Mouse (Mus musculus) megakaryocyte-erythroid progenitor cell, adult 5-6 weeks (primary cell): ENCODE measurements around the gene Fbxw10. TPM values are rescaled to one million over a fixed set of nuclear protein-coding genes. Genes with fewer than 3 reads are reported as not detected.
A peak's percentile ranks its signal among the peaks of the same experiment; 100 is the strongest.

Source experiments
- ATAC-seq: replicated peaks from 2 replicates; pipeline ENCODE4 v1.8.0; 2016; ENCODE audit warnings: mild to moderate bottlenecking, inconsistent platforms; ENCODE audit not compliant: severe bottlenecking, poor library complexity, low FRiP score, low TSS enrichment
- total RNA-seq, 2 experiments: library from RNA; stranded (forward) in 1 of 2; stranded (reverse) in 1 of 2; fragments of 200-1000, 215-1000 nt in 1 of 2; fragments of >200 nt in 1 of 2; fragmentation: Nextera tagmentation in 1 of 2; gene quantifications; 2 replicates each; pipeline ENCODE4 v1.2.3; 2014 to 2017

Gene Fbxw10
- 2.4 TPM in 1 of 2 replicates, not detected in the other for total RNA-seq (2014; fragmentation: Nextera tagmentation)
- 0.91 and 2.3 TPM in 2 replicates for total RNA-seq (2017)

DNA sequence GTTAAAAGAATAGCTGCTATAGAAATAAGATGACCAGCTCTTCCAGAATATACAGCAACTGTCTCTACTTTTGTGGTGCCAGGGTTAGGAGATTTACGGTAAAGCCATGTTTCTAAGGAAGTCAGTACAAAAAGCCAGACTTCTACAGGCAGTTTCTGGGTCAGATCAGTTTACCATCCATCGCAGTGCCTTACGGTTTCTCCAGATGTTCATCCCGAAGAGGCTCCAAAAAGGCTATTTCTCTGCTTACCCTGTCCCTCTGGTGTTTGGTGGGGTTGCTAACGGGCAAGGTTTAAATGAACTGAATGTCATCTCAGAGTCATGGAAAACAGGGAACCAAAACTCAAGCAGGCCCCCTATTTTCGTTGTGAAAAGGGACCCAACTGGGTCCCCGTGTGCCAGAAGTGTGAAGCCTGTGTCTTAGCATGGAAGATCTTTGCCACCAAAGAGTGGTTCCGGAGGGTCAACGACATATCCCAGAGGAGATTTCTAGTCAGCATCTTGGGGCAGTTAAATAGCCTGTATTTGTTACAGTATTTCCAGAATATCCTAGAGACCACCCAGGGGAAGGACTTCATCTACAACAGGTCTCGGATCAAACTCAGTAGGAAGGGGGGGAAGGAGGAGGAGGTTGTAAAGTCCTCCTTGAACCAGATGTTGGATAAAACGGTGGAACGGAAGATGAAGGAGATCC is at the start of gene Fbxw10:
Gene Fbxw10 (plus strand): TSS at position 109 of the 694 bp plus-strand sequence.
- ATAC-seq: peak; percentile 65

DNA sequence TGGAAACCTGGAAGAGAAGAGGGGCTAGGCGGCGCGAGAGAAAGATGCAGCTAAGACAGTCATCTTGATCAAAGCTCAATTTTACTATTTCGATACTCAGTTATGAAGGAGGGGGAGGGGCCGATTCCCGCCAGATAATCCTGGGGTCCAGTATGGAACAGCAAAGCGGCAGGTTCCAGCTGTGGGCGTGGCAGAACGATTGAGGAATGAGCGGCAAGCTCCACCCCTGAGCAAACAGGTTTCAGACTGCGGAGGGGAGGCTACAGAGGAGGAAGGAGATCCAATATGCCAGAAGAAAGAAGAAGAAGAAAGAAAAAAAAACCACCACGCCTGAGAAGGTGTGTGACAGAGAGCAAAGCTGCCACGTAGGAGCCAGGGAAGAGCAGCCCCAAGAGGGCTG is 42.8 kb upstream of the Fbxw10 start:
- no peak for ATAC-seq

DNA sequence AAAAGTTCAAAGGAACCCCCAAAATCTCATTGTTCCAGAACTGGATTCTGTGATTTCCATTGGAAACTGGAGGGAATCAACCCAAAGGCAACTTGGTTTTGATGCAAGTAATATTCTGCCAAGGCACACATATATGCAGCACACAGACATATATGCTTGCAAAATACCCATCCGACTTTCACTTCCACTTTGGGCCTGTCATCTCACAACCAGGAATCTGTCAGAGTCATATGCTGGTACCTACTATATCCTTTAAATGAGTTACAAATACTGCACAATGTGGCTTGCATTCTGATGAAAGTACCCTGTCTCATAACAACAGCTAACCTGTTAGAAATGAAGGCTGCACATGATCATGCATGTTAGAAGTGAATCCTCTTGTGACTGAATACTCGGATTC is 38.9 kb upstream of the Fbxw10 start:
- no peak for ATAC-seq

DNA sequence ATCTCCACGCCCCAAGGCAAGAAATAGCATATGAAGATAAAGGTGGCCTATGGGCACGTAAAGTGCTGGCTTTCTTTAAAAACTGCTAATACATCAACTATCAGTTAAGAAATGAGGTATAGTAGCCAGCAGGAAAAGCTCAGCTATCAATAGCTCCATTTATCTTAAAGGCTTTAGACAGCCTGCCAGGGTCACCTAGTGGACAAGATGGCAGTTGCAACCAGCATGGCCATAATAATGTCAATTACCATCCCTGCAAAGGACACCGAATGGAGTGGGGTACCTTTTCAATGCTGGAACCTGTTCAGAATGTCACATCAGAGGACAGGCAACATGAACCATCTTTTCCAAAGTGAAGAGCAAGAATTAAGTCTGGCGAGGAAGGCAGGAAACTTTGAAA is 37.7 kb upstream of the Fbxw10 start:
- peak; percentile 86 for ATAC-seq

DNA sequence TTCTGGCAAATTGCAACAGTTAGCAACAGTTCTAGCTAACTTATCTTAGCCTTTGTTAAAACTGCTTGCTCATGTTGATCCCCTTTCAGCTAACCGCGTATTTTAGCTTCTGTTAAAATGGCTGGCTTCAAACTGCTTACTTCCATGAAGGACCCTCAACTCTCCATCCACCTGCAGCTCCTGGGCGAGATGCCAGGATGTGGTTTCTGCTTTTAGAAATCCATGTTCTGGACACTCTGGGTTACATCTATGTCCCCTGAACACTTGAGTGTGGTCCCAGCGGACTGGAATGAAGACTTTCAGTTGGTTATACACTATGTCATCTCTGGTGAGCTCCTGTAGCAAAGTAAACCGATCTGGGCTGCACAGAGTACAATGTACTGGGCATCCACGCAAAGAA is 34.6 kb upstream of the Fbxw10 start:
- no peak for ATAC-seq

DNA sequence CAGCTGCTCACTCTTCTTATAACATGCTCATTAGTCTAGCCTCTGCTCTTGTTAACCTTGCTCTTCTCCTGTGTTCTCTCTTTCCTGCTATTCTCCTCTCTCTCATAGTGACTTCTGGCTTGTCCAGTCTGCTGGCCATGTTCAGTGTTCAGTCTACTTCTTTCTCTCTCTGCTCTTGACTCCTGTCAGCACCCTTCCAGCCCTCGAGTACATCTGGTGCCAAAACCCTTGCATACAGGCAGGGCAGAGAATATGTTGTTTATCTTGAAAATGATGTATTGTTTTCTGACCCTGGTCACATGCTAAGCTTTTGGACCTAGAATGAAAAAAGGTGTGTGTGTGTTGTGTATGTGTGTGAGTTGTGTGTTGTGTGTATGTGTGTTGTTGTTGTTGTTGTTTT is 33.4 kb upstream of the Fbxw10 start:
- no peak for ATAC-seq

DNA sequence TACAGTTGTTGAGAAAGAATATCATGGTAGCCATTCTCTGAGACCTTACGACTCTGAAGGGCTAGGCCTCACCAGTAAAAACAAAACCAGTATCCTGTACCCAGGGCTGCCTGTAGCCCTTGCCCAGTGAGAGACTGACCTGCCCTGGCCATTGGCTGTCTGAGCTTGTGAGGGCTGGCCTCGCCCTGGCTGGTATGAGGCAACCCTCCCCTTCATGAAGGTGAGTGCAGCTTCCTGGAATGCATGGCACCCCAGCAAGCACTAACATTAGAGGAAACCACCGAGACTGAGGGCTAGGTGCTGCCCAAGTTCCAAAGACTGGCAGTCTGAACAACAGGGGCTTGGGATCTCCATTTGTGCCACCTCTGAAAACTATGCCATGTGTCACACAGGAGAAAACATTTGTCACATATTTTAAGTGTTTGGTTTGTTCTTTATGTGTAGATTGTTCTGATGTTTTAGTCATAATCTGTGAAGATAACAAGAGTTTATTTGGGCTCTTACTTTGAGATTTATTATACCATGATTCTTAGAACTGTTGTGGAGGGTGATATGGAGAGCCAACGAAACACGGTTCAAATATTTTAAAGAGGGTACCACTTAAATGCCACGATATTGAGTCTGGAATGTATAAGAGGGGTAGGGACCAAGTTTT is 32.8 kb upstream of the Fbxw10 start:
- ATAC-seq: no peak

DNA sequence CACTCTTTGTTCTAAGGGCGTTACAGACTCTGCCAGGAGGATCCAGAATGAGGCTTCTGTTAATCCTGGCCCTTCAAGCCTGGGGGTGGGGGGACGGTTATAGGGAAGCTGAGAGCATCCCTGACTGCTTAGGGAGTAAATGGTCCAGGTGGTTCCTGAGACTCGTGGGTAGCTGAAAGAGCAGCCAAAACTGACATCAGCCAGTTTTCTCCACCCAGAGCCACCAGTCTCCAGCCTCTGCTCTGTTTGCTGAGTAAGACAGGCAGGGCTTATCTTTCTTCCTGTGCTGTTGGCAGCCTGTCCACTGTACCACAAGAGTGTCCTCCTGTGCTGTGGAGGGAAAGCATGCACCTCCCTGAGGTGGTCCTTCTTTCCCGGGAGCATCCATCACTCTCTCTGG is 32.2 kb upstream of the Fbxw10 start:
- peak; percentile 82 for ATAC-seq

DNA sequence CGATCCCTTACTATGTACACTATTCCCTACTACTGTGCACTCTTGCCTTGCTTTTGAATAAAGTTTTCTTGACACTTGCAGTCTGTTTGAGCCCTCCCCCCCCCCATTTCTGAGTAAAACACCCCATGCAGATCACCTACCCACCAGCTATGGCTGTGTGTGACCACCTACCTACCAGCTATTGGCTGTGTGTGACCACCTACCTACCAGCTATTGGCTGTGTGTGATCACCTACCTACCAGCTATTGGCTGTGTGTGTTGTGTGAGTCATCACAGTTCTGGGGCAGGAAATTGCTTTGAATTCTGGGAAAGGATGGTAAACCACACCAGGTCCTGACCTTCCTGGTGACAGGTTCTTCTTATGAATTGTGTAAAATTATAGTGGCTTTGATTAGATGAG is 31.4 kb upstream of the Fbxw10 start:
- no peak for ATAC-seq

DNA sequence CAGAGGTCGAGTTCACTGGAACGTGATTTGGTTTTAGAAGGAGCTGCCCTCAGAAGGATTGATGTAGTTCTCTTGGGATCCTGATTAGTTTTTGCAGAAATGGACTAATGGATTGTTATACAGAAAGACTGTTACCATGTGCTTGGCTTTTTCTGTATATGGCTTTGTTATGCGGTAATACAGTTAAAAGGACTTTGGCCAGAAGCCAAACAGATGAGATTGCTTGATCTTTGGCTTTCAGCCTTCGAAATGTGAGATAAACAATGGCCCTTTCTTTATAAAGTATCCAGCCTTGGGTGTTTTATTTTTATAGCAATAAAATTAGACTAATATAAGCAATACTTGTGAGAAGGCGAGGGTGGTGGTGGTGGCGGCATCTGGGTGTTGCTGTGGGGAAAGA is 30.3 kb upstream of the Fbxw10 start:
- ATAC-seq: no peak

DNA sequence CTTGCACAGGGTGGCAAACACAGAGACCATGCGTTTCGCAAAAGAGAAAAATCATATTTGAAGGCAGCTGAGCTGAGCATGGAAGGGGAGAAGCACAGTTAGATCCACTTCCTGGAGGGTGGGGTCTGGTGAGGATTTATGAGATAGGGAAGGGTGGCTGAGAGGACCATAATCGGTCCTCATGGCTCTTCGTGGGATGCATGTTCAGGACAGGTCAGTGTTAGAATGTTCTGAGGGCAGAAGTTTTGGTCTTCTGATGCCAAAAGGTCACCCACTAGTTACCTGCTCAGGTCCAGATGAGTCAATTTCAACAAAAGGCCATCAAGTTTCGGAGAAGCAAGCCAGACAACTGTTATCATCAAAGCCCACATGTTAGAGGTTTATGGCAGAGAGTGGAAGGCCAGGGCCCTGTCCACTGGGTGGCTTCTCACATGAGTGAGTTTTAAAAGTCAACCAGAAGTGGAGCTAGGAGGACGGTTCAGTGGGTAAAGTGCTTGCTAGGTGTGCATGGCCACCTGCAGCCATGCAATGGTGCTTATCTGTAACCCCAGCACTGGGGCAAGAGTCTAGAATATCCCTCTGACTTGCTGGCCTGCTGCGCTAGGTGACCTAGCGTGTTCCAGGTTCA is 27.7 kb upstream of the Fbxw10 start:
- peak; percentile 45 for ATAC-seq

DNA sequence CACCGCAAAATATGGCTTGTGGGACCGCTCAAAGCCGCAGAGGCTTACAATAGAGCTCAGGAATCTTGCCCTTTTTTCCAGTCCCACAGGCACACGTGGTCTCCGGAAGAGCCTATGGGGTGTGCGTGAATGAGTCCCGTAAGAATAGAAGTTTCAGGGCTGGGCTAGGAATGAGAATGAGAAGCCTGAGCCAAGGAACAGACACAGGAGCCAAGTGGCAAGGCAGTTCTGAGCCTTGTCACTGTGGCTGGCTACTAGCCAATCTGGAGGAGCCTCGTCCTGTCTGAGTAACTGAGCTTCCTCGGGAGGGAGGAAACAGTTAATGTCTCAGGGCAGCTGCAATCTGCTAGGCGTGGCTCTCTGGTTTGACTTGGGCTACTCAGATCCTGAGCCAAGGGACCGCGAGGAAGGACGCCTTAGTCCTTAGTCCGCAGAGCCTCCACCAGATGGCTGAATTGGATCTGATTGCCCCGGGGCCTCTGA is 26.8 kb upstream of the Fbxw10 start, which contains the start of gene Trim16:
Gene Trim16 (plus strand): TSS at position 173 of the 483 bp plus-strand sequence.
- ATAC-seq: peak; percentile 84

DNA sequence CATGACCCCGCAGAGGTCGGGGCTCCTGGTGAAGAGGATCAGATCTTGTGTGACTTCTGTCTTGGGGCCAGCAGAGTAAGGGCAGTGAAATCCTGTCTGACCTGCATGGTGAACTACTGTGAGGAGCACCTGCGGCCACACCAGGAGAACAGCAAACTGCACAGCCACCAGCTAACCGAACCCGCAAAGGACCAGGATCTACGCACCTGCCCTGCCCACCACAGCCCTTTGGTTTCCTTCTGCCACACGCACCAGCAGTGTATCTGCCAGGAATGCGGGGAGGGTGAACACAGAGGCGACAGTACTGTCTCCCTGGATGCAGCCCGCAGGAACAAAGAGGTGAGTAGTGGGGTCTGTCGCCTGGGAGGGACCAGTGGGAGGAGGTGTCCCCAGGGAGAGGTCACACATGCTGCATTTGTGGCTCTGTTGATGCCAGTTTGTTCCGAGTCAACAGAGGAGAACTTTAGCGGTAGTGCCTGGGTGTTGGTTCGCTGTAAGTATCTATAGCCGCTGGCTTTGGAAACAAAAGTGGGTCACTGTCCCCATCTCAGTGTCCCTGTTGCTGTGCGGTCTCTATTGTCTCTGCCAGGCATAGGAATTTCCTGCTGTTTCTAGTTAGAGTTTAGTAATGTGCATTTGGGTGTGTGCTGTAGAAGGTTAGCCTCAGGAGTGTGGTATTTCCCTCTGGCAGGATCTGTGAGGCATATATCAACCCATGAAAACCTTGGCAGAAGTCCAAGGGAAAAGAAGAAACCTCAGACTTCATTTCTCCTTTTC is 26.0 kb upstream of the Fbxw10 start:
- peak; percentile 19 for ATAC-seq

DNA sequence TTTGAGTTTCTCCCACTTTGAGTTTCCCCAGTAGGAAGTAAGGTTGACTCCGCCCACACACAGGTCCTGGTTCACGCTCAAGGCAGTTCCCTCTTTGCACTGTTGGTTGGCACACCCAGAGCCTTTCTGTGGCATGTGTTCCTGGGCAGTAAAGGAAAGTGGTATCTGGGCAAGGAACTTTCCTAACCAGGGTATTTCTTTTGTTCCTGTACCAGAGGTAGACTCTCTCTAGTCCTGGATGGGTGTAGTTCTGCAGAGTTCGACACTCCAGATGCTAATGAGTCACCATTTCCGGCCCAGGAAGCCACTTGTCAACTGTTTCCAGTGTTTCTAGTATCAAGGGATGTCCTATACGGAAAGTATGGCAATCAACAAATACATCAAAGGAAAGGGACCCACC is 25.0 kb upstream of the Fbxw10 start:
- ATAC-seq: no peak

DNA sequence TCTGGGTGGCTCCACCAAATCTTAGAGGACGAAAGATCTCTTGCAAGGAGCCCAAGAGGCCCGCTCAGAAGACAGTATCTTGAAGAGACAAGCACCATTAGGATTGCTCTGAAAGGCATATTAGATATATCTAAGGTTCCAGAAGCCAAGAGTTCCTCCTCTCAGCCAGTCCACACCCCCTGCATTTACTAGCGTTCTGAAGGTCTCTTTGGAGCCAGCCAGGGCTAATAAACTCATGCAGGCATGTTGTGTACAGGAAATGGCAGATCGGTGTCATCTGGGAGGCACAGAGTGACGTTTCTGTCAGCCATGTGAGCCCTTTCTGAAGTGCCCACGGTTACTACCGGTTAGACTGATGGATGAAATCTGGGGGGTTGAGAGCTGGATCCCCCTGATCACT is 22.7 kb upstream of the Fbxw10 start:
- peak; percentile 5; the same call in 1 of the 2 replicates for ATAC-seq

DNA sequence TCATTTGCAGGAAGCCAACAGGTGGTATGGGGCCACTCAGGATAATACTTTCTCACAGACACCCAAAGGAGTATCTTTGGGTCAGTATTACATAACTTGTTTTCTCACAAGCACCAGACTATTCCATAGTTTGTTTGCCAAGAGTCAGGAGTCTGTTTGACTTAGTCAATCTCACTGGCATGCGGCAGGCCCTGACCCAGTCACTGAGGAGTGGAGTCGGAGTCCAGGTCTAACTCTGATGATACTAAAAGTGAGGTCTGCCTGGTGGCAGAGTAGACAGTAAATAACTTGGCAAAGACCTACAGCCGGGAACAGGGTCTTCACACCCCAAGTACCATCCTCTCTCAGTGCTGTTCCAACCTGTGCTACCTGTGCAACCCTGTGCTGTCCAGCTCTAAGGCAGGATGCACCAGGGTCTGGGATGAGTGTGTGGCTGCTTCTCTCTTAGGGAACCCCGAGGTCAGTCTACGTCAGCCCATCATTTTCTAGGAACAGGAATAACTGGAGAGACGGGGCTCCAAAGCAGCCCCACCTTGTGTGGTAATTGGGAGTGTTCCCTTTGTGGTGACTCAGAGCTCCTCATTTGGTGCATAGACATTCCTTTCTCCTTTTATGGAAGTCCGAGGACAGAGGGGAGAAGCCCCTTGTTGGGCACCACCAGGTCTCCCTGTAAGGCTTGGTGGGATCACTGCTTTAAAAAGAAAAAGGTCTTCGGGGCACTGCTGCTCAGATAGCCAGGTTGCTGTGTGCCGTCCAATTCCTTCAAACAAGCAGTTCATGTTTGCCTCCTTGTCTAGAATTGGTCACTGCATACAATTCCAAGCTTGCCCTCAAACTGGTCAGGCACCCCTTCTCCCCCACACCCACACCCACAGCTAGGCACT is 21.4 kb upstream of the Fbxw10 start:
- no peak for ATAC-seq

DNA sequence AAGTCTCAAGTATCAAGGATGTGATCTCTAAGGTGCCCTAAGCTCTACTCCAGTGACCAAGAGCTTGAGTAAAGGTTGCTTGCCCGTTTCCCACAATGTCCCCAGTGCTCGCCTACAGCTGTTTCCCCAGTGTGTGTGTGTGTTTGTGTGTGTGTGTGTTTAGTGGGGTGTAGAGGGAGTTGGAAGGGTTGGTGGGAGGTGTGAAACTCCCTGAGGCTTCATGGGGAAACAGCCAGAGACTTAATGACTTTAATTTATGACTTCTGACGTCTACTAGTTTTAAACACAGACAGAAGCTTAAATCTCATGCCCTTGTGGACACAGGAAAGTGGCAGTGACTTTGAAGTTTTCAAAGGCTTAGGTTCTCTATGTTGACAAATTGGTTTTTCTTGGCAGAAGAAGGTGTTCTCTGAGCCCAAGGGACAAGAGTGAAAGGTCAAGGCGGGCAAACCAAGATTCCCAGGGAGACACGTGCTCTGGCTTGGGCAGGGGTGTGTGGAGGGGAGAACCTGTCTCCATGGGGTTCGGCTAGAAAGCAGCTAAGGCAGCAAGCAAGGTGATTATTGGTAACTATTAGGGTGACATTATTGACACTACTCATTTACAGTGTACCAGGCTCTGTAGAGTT is 20.6 kb upstream of the Fbxw10 start:
- ATAC-seq: no peak

DNA sequence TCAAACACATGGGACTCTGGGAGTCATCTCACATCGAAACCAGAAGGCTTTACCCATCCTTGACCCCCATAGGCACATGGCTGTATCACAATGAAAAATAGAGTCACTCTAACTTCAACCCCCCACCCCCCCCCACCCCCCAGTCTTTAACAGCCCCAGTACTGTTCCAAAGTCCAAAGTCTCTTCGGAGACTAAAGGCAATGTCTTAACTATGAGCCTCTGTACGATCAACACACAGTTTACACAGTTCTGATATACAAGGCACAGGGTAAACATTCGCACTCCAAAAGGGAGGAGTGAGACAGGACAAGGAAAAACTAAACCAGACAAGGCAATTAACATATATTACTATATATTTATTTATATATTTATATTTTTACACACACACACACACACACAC is 19.7 kb upstream of the Fbxw10 start:
- no peak for ATAC-seq
